Mouse (Mus musculus) G1E (cell line): ENCODE measurements around the gene Stac3.

Experiments used
- CTCF ChIP-seq: IDR thresholded peaks from 2 replicates; pipeline ENCODE4 v1.5.1; 2012; ENCODE audit warnings: low read depth, low read length, inconsistent platforms, mixed read lengths
- GATA1 ChIP-seq: IDR thresholded peaks from 2 replicates; pipeline ENCODE4 v1.6.1; 2012; ENCODE audit warnings: borderline replicate concordance, low read length, inconsistent platforms, mixed read lengths

DNA sequence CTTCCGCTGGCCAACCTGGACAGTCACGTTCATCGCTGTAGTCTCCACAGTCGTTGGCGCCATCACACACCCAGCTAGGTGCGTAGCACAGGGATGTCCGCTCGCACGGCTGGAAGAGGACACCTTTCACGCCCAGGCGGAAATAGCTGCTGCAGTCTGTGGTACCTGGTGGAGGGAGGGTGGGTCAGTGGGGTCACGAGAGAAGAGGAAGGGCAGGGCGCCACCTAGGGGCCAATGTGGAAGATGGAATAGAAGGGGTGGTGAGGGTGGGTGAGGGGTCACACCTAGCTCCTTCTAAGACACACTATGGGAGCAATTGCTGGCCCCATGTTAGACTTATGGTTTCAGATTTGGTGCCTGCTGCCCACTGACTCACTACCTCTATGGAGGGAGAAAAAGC is 55.9 kb downstream of the Stac3 start:
- TF ChIP-seq CTCF: no peak
- no peak for TF ChIP-seq GATA1
